Mouse (Mus musculus) left cerebral cortex, adult 2 months (tissue): ENCODE results near the gene F2rl3. TPM values are rescaled to one million over a fixed set of nuclear protein-coding genes. Genes with fewer than 3 reads are reported as not detected.

Source experiments
- DNase-seq, 2 experiments: peaks; one replicate each; pipeline ENCODE4 v3.0.0; 2021 to 2022; ENCODE audit warnings: low spot score in 2 of 2, mixed read lengths in 1 of 2; ENCODE audit errors: extremely low spot score in 1 of 2
- H3K27ac ChIP-seq: fragments of 200-600 bp; 2 replicates; pipeline ENCODE4 v1.8.1; 2022
- H3K4me3 ChIP-seq: fragments of 200-600 bp; 2 replicates; pipeline ENCODE4 v1.8.1; 2022
- CTCF ChIP-seq: fragments of 200-600 bp; IDR thresholded peaks from 2 replicates; pipeline ENCODE4 v1.8.1; 2022; ENCODE audit warnings: antibody characterized with exemption, mild to moderate bottlenecking, moderate library complexity
- intact Hi-C: fragments of 180-260 bp; cut with DNase I; formaldehyde crosslinking; loops from one replicate; pipeline ENCODE4 v1.15.1; 2025
- total RNA-seq, 2 experiments: library from RNA; stranded (reverse); gene quantifications; 2 replicates each; pipeline ENCODE4 v1.2.3; 2021

F2rl3 gene
- total RNA-seq, 2 experiments from 2014 or later: not detected

DNA sequence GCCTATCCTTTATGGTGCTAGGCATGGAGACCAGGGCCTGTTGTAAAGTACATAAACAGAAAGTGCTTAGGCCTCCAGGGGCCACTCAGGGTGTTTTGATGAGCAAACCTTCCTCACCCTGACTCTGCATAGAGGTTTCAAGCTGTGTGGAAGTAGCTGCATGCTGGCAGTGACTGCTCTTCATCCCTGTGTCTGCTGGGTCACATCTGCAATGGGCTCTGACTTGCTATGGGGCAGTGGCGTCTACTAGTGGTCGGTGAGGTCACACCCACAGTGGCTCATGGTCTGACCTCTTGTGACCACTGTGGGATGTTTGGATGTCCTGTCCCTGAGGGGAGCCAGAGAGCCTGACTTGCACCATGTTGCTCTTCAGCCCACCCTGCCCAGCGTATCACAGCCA, 10.6 kb upstream of the F2rl3 start:
- intact Hi-C loops: no loop called here
- Histone ChIP-seq H3K4me3 (no peak overlapping the region), H3K27ac (no peak overlapping the region)
- TF ChIP-seq CTCF: no peak
- DNase-seq: peak in 1 of 2 experiments; percentile 7

DNA sequence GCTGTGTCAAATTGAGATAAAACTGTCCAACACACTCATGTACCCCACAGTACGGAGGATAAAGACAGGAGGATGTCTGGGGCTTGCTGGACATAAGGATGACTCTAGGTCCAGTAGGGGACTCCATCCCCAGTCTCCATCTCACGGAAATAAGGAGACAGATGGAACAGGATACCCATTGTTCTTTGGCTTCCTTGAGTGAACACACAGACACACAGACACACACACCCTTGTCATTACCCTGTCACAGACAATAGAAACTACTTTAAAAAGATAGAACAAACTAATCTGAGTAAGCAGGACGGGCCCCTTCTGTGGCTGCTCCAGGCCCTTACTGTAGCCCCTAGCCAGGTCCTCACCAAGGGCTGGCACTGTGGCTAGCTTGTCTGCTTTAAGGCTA, 9.4 kb upstream of the F2rl3 start:
- no peak for TF ChIP-seq CTCF
- Histone ChIP-seq H3K4me3 (no peak overlapping the region), H3K27ac (no peak overlapping the region)
- intact Hi-C loops: no loop called here
- peak; percentile 5 to 8 for DNase-seq

DNA sequence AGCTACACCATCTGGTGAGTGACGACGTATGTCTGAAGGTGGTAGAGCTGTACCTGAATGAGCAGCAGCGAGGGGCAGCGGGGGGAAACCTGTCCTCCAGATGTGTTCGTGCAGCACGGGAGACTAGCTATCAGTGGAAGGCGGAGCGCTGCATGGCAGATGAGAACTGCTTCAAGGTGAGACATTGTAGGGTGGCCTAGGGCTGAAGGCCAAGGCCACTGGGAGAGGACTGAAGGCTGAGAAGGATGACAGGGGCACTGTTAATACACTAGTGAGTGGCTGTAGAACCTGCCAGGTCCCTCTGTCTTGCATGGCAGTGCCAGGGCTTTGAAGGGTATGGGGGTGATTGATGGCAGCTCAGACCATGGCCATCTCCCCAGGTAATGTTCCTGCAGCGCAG, 8.5 kb upstream of the F2rl3 start:
- peak; percentile 7 to 8 for DNase-seq
- TF ChIP-seq CTCF: no peak
- Histone ChIP-seq H3K4me3 (no peak overlapping the region), H3K27ac (no peak overlapping the region)
- intact Hi-C loops: no loop called here

DNA sequence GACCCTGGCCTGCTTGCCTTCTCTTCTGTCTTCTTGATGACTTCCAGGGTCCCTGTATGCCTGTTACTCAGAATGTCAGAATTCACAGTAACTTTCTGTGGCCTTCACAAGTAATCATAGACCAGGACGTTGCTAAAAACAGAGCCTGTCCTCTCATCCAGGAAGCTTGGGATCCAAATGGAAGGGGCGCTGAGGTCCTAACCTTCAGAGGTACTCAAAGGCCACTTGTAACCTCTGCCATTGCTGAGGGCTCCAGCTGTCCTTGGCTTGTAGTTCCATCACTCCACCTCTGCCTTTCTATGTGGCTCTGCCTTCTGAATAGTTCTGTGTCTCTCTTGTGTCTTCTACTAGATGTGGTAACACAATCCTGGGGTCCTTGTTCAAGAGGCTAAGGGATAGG, 7.9 kb upstream of the F2rl3 start:
- intact Hi-C loops: no loop called here
- Histone ChIP-seq H3K4me3 (no peak overlapping the region), H3K27ac (no peak overlapping the region)
- no peak for TF ChIP-seq CTCF
- peak in 1 of 2 experiments; percentile 5 for DNase-seq

DNA sequence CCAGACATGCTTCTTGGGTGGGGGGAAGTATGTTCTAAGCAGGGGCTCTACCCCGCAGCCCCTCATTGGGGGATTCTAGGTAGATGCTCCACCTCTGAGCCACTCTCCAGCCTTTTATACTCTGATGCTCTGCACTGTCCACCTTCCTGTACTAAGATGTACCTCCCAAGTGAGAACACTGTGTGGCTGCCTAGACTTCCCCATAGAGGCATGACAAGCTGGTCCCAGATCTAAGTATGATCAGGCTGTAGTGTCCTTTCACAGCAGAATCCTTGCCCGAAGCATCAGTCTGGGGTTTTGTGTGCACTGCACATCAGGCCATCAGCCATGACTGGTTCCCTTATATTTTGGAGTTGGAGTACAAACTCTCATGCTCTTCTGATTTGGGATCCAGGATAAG, 5.6 kb upstream of the F2rl3 start:
- H3K27ac ChIP-seq: no peak overlapping the region
- peak in 1 of 2 experiments; percentile 6 for DNase-seq
- intact Hi-C loops: no loop called here

DNA sequence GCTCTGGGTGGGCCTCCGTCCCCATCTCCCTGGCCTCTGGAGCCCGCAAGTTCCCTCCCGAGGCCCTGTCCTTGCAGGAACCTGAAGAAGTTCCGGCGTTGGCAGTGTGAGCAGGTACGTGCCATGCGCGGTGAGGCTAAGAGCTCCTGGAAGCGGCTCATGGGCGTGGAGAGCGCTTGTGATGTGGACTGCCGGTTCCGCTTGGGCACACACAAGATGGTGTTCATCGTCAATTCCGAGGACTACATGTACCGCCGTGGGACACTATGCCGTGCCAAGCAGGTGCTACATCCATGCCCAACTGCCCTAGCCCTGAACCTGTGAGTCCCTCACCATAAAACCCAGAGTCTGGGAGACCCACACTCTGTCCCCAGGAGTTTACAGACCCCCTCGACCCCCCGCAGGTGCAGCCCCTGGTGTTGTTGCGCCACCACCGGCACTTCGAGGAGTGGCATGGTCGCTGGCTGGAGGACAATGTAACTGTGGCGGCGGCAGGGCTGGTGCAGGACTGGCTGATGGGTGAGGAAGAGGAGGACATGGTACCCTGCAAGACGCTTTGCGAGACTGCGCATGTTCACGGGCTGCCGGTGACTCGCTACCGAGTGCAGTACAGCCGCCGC, 4.8 kb upstream of the F2rl3 start:
- intact Hi-C loops: no loop called here
- DNase-seq: peak in 1 of 2 experiments; percentile 10
- H3K27ac ChIP-seq: no peak overlapping the region

More for the DNA sequence above, 5.6 kb upstream of the F2rl3 start:
- no peak overlapping the region for H3K4me3 ChIP-seq
- no peak for TF ChIP-seq CTCF

DNA sequence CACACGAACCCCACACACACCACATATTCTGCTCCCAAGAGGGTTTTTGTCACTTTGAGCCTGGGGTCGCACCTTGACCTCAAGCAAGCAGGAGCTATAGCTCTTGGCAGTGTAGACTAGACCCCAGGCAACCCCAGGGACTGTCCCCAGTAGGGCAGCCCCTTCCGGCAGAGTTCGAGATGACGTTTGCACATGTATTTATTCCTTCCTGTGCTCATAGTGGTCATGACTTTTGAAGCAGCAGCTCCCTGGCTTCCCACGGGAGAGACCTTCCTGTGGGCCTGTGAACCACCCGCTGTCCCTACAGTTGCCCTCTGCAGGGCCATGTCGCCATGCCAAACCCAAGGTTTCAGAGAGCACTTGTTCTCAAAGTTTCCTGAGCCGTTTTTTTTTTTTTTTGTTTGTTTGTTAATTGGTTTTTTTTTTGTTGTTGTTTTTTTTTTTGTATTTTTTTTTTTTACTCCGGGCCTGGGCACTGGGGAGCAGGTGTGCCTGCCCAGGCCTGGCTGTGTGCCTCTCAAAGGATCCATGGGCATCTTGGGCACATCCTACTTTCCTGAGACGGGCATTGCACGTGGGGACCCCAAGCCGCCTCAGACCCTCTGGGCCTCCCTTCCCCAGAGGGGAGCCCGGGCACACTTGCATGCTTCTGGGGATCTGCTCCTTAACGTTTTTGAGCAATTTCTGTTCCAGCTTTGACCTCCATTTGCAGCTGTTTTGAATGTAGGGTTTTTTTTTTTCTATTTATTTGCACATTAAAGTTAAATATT, 4.1 kb upstream of the F2rl3 start:
- no peak for TF ChIP-seq CTCF
- intact Hi-C loops: no loop called here
- H3K4me3 ChIP-seq: no peak overlapping the region
- H3K27ac ChIP-seq: no peak overlapping the region
- DNase-seq: peak in 1 of 2 experiments; percentile 10

More for the DNA sequence above, 4.8 kb upstream of the F2rl3 start:
- no peak for TF ChIP-seq CTCF
- H3K4me3 ChIP-seq: no peak overlapping the region

DNA sequence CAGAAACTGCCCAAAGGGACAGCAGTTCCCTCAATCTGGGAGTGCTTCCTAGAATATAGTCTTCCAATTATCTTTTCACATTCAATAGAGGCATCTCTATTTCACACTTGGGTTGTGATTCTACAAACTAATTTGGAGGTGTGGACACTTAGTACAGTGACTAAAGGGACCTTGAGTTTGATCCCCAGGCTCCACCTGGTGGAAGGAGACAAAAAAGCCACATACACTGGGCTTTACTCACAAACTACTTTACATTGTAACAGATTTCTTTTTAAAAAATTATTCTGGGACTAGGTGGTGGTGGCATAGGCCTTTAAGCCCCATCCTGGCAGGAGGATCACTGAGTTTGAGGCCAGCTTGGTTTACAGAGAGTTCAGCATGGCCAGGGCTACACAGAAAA, 3.4 kb upstream of the F2rl3 start:
- intact Hi-C loops: no loop called here
- no peak overlapping the region for H3K4me3 ChIP-seq
- TF ChIP-seq CTCF: peak; percentile 28

DNA sequence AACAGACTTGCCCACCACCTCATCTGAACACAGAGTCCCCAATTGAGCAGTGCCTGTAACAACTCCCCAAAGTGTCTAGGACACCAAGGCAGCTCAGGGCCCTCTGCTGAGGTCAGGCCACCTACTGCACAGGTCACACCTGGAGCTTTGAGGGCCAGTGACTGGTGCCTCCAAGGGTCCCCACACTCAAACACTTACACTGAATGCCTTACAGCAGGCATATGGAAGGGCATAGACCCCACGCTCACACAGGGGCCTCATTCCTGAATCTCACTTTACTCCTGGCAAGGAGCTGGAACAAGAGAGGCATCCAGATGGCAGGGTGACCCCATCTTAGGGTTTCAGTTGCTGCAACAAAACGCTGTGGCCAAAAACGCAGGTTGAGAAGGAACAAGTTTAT, 1.5 kb upstream of the F2rl3 start:
- TF ChIP-seq CTCF: no peak
- no peak overlapping the region for H3K4me3 ChIP-seq
- intact Hi-C loops: no loop called here
- DNase-seq: no peak
- no peak overlapping the region for H3K27ac ChIP-seq

More for the DNA sequence above, 3.4 kb upstream of the F2rl3 start:
- no peak for DNase-seq
- no peak overlapping the region for H3K27ac ChIP-seq

DNA sequence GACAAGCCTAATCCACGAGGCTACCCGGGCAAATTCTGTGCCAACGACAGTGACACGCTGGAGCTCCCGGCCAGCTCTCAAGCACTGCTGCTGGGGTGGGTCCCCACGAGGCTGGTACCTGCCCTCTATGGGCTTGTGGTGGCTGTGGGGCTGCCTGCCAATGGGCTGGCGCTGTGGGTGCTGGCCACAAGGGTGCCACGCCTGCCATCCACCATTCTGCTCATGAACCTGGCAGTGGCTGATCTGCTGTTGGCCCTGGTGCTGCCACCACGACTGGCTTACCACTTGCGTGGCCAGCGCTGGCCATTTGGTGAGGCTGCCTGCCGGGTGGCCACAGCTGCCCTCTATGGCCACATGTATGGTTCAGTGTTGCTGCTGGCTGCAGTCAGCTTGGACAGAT, 626 bp downstream of the F2rl3 start:
- no peak overlapping the region for H3K27ac ChIP-seq
- DNase-seq: no peak
- H3K4me3 ChIP-seq: no peak overlapping the region
- TF ChIP-seq CTCF: no peak
- intact Hi-C loops: no loop called here

DNA sequence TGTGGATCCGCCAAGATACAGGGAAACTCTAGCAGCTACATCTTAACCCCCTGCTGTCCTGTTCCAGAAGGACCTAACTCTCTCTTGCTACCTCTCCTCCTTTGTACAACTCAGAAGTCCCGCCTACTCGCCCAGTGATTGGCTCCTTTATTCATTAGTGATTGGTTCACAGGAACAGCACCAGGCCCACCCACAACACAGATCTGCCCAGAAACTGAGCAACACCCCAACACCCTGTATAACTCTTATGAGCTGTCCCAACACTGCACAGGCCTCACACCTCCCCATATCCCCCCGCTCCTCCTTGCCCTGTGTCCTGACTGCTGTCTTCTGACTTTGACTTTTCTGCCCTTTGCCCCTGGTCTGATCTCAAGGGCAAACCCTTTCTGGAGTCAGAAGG, 4.0 kb downstream of the F2rl3 start:
- intact Hi-C loops: no loop called here
- H3K4me3 ChIP-seq: no peak overlapping the region
- DNase-seq: no peak
- TF ChIP-seq CTCF: no peak
- H3K27ac ChIP-seq: no peak overlapping the region

DNA sequence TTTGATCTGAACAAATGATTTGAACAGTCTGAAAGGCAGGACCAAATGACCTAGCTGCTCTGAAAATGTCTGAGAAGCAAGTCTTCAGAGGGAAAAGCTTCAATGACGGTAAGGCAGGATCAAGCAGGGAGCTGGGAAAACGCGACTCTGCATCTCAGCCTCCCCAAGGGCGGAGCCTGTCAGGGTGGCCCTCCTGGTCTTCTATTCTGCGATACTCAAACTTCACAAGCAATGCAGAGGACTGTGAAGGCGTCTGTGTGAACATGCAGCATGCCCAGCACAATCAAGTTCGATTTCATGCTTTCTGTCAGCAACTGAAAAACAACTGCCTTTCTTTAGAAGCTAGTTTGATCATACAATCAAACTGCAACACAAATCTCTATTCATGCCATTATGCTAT, 5.1 kb downstream of the F2rl3 start:
- Histone ChIP-seq H3K4me3 (no peak overlapping the region), H3K27ac (no peak overlapping the region)
- TF ChIP-seq CTCF: no peak
- no peak for DNase-seq
- intact Hi-C loops: no loop called here

DNA sequence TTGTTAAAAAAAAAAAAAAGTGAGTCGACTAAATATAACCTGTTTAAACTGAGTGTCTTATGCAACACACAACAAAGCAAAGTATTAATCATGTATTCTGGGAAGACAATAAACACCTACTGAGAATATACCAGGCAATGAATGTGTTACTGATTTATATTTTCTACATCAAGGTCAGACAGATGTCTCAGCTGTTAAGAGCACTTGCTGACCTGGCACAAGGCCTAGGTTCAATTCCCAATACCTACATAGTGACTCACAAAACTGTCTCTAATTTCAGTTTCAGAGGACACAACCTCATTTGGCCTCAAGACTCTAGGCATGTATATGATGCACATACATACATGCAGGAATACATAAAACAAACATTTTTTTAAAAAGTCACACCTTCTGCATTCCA, 16.1 kb downstream of the F2rl3 start:
- no peak for DNase-seq
- TF ChIP-seq CTCF: no peak
- Histone ChIP-seq H3K27ac (no peak overlapping the region), H3K4me3 (no peak overlapping the region)
- intact Hi-C loops: no loop called here
